ENCODE assay signal across 28 mouse cellular contexts in the genomic region with DNA sequence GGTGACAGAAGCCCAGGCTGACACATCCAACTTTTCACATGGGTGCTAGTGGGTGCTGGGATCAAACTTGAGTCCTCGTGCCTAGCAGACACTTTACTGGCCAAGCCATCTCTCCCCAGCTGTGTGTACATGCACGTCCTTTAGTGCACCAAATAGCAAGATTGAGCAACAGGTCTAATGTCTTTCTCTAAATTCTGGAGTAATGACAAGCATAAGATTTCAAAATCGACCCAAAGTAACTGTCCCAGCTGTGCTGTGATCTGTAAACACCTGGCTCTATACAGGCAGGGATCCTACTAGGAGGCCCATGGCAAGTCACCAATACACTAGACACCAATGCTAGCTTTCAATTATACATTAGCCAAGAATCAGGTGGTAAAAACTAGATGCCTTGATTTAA. TPM values are rescaled to one million over a fixed set of nuclear protein-coding genes. Genes with fewer than 3 reads are reported as not detected.
DNase-seq lines count a peak whose midpoint lies in the region; ATAC-seq and TF ChIP-seq lines count a peak whose summit lies in the region.
"Had no signal": no experiment of that assay in that cellular context is flagged by ENCODE, and none has a peak within 500 bp of the region (broad histone marks: within the 10 kb centered on the region; RNA-seq: fewer than 3 reads in every experiment).

No protein-coding gene starts in this region.

- no peak overlapping the region for H3K9ac ChIP-seq in liver, postnatal 0 days (replicated peaks)
- H3K9ac ChIP-seq in liver, embryonic 12.5 days = no peak overlapping the region
- H3K9ac ChIP-seq: embryonic facial prominence, embryonic 13.5 days; embryonic facial prominence, embryonic 15.5 days; forebrain, embryonic 12.5 days had no signal

- peak; percentile 40; the same call in 1 of the 2 replicates for ATAC-seq in liver, postnatal 0 days
- no peak for ATAC-seq in liver, embryonic 12.5 days
- ATAC-seq: activated CD4-positive, CD25-positive, alpha-beta regulatory T cell, adult 4 months; CD4-positive, CD25-positive, alpha-beta regulatory T cell, adult 4 months; forebrain, embryonic 14.5 days; forebrain, embryonic 16.5 days; Patski had no signal

- TF ChIP-seq EP300 in liver, postnatal 0 days (IDR thresholded peaks at IDR 0.05; ENCODE audit: low read depth) = no peak

- H3K4me2 ChIP-seq in liver, postnatal 0 days (ENCODE audit: low read depth, low read length) = no peak overlapping the region
- no peak overlapping the region for H3K4me2 ChIP-seq in liver, embryonic 12.5 days
- H3K4me2 ChIP-seq: embryonic facial prominence, embryonic 13.5 days; embryonic facial prominence, embryonic 15.5 days; forebrain, embryonic 12.5 days had no signal

- TF ChIP-seq CTCF in liver, postnatal 0 days (IDR thresholded peaks at IDR 0.05; ENCODE audit: low read depth) = no peak
- TF ChIP-seq CTCF in lung, adult 2 months (IDR thresholded peaks at IDR 0.05; ENCODE audit: insufficient read depth, low read length) = no peak

- no peak for TF ChIP-seq POLR2A in lung, adult 2 months (IDR thresholded peaks at IDR 0.05; ENCODE audit: borderline replicate concordance, extremely low read depth, low read depth, low read length)

- no peaks in the 10 kb centered on the region for H3K4me1 ChIP-seq in liver, postnatal 0 days (ENCODE audit: insufficient read depth)
- no peaks in the 10 kb centered on the region for H3K4me1 ChIP-seq in liver, embryonic 12.5 days
- H3K4me1 ChIP-seq in lung, adult 2 months (ENCODE audit: control insufficient read depth, insufficient read depth, low read length) = no peaks in the 10 kb centered on the region
- H3K4me1 ChIP-seq: forebrain, embryonic 10.5 days; forebrain, embryonic 12.5 days had no signal

- H3K36me3 ChIP-seq in liver, postnatal 0 days (replicated peaks; ENCODE audit: insufficient read depth, low read length) = no peaks in the 10 kb centered on the region
- H3K36me3 ChIP-seq in liver, embryonic 12.5 days = no peaks in the 10 kb centered on the region
- H3K36me3 ChIP-seq: embryonic facial prominence, embryonic 15.5 days; forebrain, embryonic 10.5 days; forebrain, embryonic 12.5 days; G1E had no signal

- H3K9me3 ChIP-seq in liver, postnatal 0 days (ENCODE audit: low read length) = no peaks in the 10 kb centered on the region
- no peaks in the 10 kb centered on the region for H3K9me3 ChIP-seq in liver, embryonic 12.5 days (replicated peaks)
- H3K9me3 ChIP-seq: embryonic facial prominence, embryonic 13.5 days; embryonic facial prominence, embryonic 15.5 days; forebrain, embryonic 10.5 days; forebrain, embryonic 12.5 days; G1E had no signal

- no peaks in the 10 kb centered on the region for H3K27me3 ChIP-seq in liver, postnatal 0 days (ENCODE audit: insufficient read depth, low read length)
- H3K27me3 ChIP-seq in liver, embryonic 12.5 days (replicated peaks) = no peaks in the 10 kb centered on the region
- H3K27me3 ChIP-seq: embryonic facial prominence, embryonic 13.5 days; embryonic facial prominence, embryonic 15.5 days; forebrain, embryonic 12.5 days; Patski had no signal

- no peak overlapping the region for H3K4me3 ChIP-seq in liver, postnatal 0 days (ENCODE audit: low read depth, low read length)
- no peak overlapping the region for H3K4me3 ChIP-seq in liver, embryonic 12.5 days
- H3K4me3 ChIP-seq in lung, adult 2 months (replicated peaks; ENCODE audit: extremely low read depth, low read depth, low read length) = no peak overlapping the region
- H3K4me3 ChIP-seq: embryonic facial prominence, embryonic 13.5 days; embryonic facial prominence, embryonic 15.5 days; erythroblast, embryonic 14.5 days; forebrain, embryonic 10.5 days; forebrain, embryonic 12.5 days had no signal

- peak; percentile 81 for DNase-seq in heart, adult 11 months
- no peak for DNase-seq in heart, adult 9 months (ENCODE audit: low spot score in 2 of 2)
- DNase-seq in liver, postnatal 0 days = no peak
- peak; percentile 5 for DNase-seq in lung, postnatal 25 days (ENCODE audit: low spot score)
- DNase-seq in lung, adult 2 months = no peak
- DNase-seq: adrenal gland, adult 2 months; adrenal gland, postnatal 10 days; adrenal gland, postnatal 25 days; B cell, adult 2 months; cerebellum, adult 11 months; cerebellum, adult 18-20 months; cerebellum, adult 8-10 months; cerebellum, adult 9-11 months; cerebellum, postnatal 14 days; cerebellum, postnatal 36 days; embryo, embryonic 11 days had no signal

- 44% methylated on average over 3 of the region's 3 CpGs for WGBS in liver, postnatal 0 days (ENCODE audit: insufficient replicate concordance)
- WGBS in liver, embryonic 12.5 days (ENCODE audit: insufficient replicate concordance) = 57% methylated on average over 3 of the region's 3 CpGs
- 65% methylated on average over 3 of the region's 3 CpGs for WGBS in lung, adult 2 months

- H3K27ac ChIP-seq in liver, postnatal 0 days (ENCODE audit: low read depth) = no peak overlapping the region
- H3K27ac ChIP-seq in liver, embryonic 12.5 days = no peak overlapping the region
- H3K27ac ChIP-seq: embryonic facial prominence, embryonic 13.5 days; embryonic facial prominence, embryonic 15.5 days; forebrain, embryonic 10.5 days; forebrain, embryonic 12.5 days had no signal

RNA-seq across cellular contexts. Expression of a gene that starts 17.8 kb away (rescaled TPM):
- polyA plus RNA-seq in liver, postnatal 0 days (2015; fragmentation: Nextera tagmentation; extraction: Ambion mirVana) = 10.7 TPM in 2 replicates
- polyA plus RNA-seq in liver, embryonic 12.5 days (2016; fragmentation: Nextera tagmentation; extraction: Ambion mirVana) = 4.1 and 4.3 TPM in 2 replicates
- polyA plus RNA-seq in lung, adult 2 months (2012; rRNA removed) = 126 and 133 TPM in 2 replicates
- polyA plus RNA-seq: activated CD4-positive, CD25-positive, alpha-beta regulatory T cell, adult 4 months; CD4-positive, CD25-positive, alpha-beta regulatory T cell, adult 4 months; erythroblast, embryonic 14.5 days; G1E had no signal

Comparison
In these comparisons a context has a peak if more than half of its experiments do, and no peak if none do; other contexts are left out.
1. DNase-seq: peak in heart, adult 11 months (single experiment) and lung, postnatal 25 days (single experiment); none in heart, adult 9 months (0 of 2), liver, postnatal 0 days (single experiment) and lung, adult 2 months (single experiment).
2. RNA of a gene that starts 17.8 kb away (polyA plus RNA-seq): 126 to 133 TPM in lung, adult 2 months; 10.7 TPM in liver, postnatal 0 days and 4.1 to 4.3 TPM in liver, embryonic 12.5 days; every median in the first group is over 10 times any median in the second.